Mouse (Mus musculus) midbrain, embryonic 16.5 days (tissue): ENCODE results near the gene Cstl1. TPM values are rescaled to one million over a fixed set of nuclear protein-coding genes. Genes with fewer than 3 reads are reported as not detected.

Experiments used
- ATAC-seq: fragments of 200-750 bp; cut with Nextera tagmentation; 2 replicates; pipeline ENCODE4 v1.8.0; 2017; ENCODE audit warnings: moderate TSS enrichment
- H3K27ac ChIP-seq: fragments of 300-500 bp; sonication (generic); 2 replicates; pipeline ENCODE4 v1.5.1; 2014; ENCODE audit warnings: mild to moderate bottlenecking, low read length, mixed read lengths
- H3K27me3 ChIP-seq: fragments of 300-500 bp; sonication (generic); 2 replicates; pipeline ENCODE4 v1.6.1; 2014; ENCODE audit warnings: low read depth, low read length, mixed read lengths; ENCODE audit not compliant: control insufficient read depth, insufficient read depth
- H3K36me3 ChIP-seq: fragments of 300-500 bp; sonication (generic); 2 replicates; pipeline ENCODE4 v1.6.1; 2014; ENCODE audit warnings: mild to moderate bottlenecking, low read length, moderate library complexity, mixed read lengths; ENCODE audit not compliant: control insufficient read depth, insufficient read depth
- H3K4me1 ChIP-seq: fragments of 300-500 bp; sonication (generic); 2 replicates; pipeline ENCODE4 v1.6.1; 2014; ENCODE audit warnings: mild to moderate bottlenecking, low read length, mixed read lengths; ENCODE audit not compliant: control insufficient read depth, insufficient read depth
- H3K4me2 ChIP-seq: fragments of 300-500 bp; sonication (generic); 2 replicates; pipeline ENCODE4 v1.6.1; 2014; ENCODE audit warnings: mild to moderate bottlenecking, low read length, mixed read lengths
- H3K4me3 ChIP-seq: fragments of 300-500 bp; sonication (generic); 2 replicates; pipeline ENCODE4 v1.5.1; 2014; ENCODE audit warnings: low read depth, mild to moderate bottlenecking, low read length, moderate library complexity, mixed read lengths
- H3K9ac ChIP-seq: fragments of 300-500 bp; sonication (generic); 2 replicates; pipeline ENCODE4 v1.6.1; 2014; ENCODE audit warnings: low read depth, low read length, mixed read lengths
- H3K9me3 ChIP-seq: fragments of 300-500 bp; sonication (generic); replicated peaks from 2 replicates; pipeline ENCODE4 v1.6.1; 2014; ENCODE audit warnings: mild to moderate bottlenecking, low read length, mixed read lengths; ENCODE audit not compliant: control insufficient read depth, poor library complexity, severe bottlenecking
- WGBS: fragments of 180-500 bp; shearing (Covaris S2); extraction: QIAGEN DNeasy Blood & Tissue Kit; methylation state at CpG from one replicate; pipeline ENCODE4 v1.1.7; 2014; 5-methylcytosine and 5-hydroxymethylcytosine counted together
- polyA plus RNA-seq: library from polyadenylated mRNA; unstranded; fragments of >200 nt; fragmentation: Nextera tagmentation; extraction: Ambion mirVana; gene quantifications from 2 replicates; pipeline ENCODE4 v1.2.1, GENCODE M21; 2015

Cstl1 gene
- polyA plus RNA-seq, 1 experiment from 2014 or later, result not detected

GRCm38 (mm10) chr2:148798485-148798884, 48.3 kb downstream of the Cstl1 start, which contains the start of gene Cst8:
Gene Cst8, plus strand, starts transcription at chr2:148798785.
- Histone ChIP-seq H3K9me3 (no peaks in the 10 kb centered on the region), H3K27me3 (no peaks in the 10 kb centered on the region), H3K9ac (no peak within 1 kb of the TSS), H3K4me2 (no peak within 1 kb of the TSS), H3K36me3 (no peaks in the 10 kb centered on the region), H3K4me1 (no peaks in the 10 kb centered on the region), H3K27ac (no peak within 1 kb of the TSS), H3K4me3 (no peak within 1 kb of the TSS)
- no peak for ATAC-seq
- WGBS, result 93% methylated on average over 1 of the region's 1 CpGs

GRCm38 (mm10) chr2:148801491-148801921, 51.3 kb downstream of the Cstl1 start:
- no peaks in the 10 kb centered on the region for H3K9me3 ChIP-seq
- H3K9ac ChIP-seq, result no peak overlapping the region
- H3K4me1 ChIP-seq, result no peaks in the 10 kb centered on the region
- no peak overlapping the region for H3K4me3 ChIP-seq
- H3K36me3 ChIP-seq, result no peaks in the 10 kb centered on the region
- 71% methylated on average over 3 of the region's 3 CpGs for WGBS
- no peaks in the 10 kb centered on the region for H3K27me3 ChIP-seq
- no peak overlapping the region for H3K27ac ChIP-seq
- ATAC-seq, result no peak
- no peak overlapping the region for H3K4me2 ChIP-seq

Other genes starting within 250 kb of the Cstl1 start
- 36.8 and 43.5 TPM in 2 replicates for gene Nxt1, start 77.8 kb upstream of the Cstl1 start, polyA plus RNA-seq
- gene Gzf1, start 69.3 kb upstream of the Cstl1 start, polyA plus RNA-seq, result 15.8 and 16.1 TPM in 2 replicates
- 92.0 and 114 TPM in 2 replicates for gene Napb, start 17.9 kb upstream of the Cstl1 start, polyA plus RNA-seq
- gene Cst11, start 21.1 kb downstream of the Cstl1 start, polyA plus RNA-seq, result not detected in 2 replicates
- not detected in 2 replicates for gene 8030411F24Rik, start 31.7 kb downstream of the Cstl1 start, polyA plus RNA-seq
- gene Cst12, start 39.0 kb downstream of the Cstl1 start, polyA plus RNA-seq, result not detected in 2 replicates
- gene Cst8, start 48.4 kb downstream of the Cstl1 start, polyA plus RNA-seq, result not detected in 2 replicates
- gene Cst13, start 69.7 kb downstream of the Cstl1 start, polyA plus RNA-seq, result not detected in 2 replicates
- not detected in 2 replicates for gene Cst9, start 84.8 kb downstream of the Cstl1 start, polyA plus RNA-seq
- gene 9230104L09Rik, start 114.7 kb downstream of the Cstl1 start, polyA plus RNA-seq, result not detected in 2 replicates
- 550 and 644 TPM in 2 replicates for gene Cst3, start 125.3 kb downstream of the Cstl1 start, polyA plus RNA-seq